Mouse (Mus musculus) neural tube, embryonic 13.5 days (tissue): ENCODE results near the gene Bcas3. TPM values are rescaled to one million over a fixed set of nuclear protein-coding genes. Genes with fewer than 3 reads are reported as not detected.

Source experiments
- ATAC-seq: fragments of 200-750 bp; cut with Nextera tagmentation; 2 replicates; pipeline ENCODE4 v1.8.0; 2017; ENCODE audit warnings: low read depth, mild to moderate bottlenecking, moderate TSS enrichment, moderate library complexity
- H3K27ac ChIP-seq: fragments of 300-500 bp; sonication (generic); replicated peaks from 2 replicates; pipeline ENCODE4 v1.5.1; 2015; ENCODE audit warnings: moderate library complexity, mild to moderate bottlenecking, inconsistent platforms
- H3K27me3 ChIP-seq: fragments of 300-500 bp; sonication (generic); 2 replicates; pipeline ENCODE4 v1.6.1; 2015; ENCODE audit warnings: mild to moderate bottlenecking, inconsistent platforms
- H3K36me3 ChIP-seq: fragments of 300-500 bp; sonication (generic); 2 replicates; pipeline ENCODE4 v1.6.1; 2015; ENCODE audit warnings: mild to moderate bottlenecking, inconsistent platforms
- H3K4me1 ChIP-seq: fragments of 300-500 bp; sonication (generic); replicated peaks from 2 replicates; pipeline ENCODE4 v1.6.1; 2015; ENCODE audit warnings: inconsistent platforms
- H3K4me2 ChIP-seq: fragments of 300-500 bp; sonication (generic); 2 replicates; pipeline ENCODE4 v1.6.1; 2015; ENCODE audit warnings: inconsistent platforms, mild to moderate bottlenecking, moderate library complexity
- H3K4me3 ChIP-seq: fragments of 300-500 bp; sonication (generic); 2 replicates; pipeline ENCODE4 v1.5.1; 2015; ENCODE audit warnings: mild to moderate bottlenecking, inconsistent platforms
- H3K9ac ChIP-seq: fragments of 300-500 bp; sonication (generic); 2 replicates; pipeline ENCODE4 v1.6.1; 2015; ENCODE audit warnings: moderate library complexity, mild to moderate bottlenecking, inconsistent platforms
- H3K9me3 ChIP-seq: fragments of 300-500 bp; sonication (generic); 2 replicates; pipeline ENCODE4 v1.6.1; 2016; ENCODE audit warnings: inconsistent platforms
- WGBS: fragments of 180-500 bp; shearing (Covaris S2); methylation state at CpG from one replicate; pipeline ENCODE4 v1.1.7; 2015; 5-methylcytosine and 5-hydroxymethylcytosine counted together
- polyA plus RNA-seq: library from polyadenylated mRNA; unstranded; fragments of >200 nt; fragmentation: Nextera tagmentation; extraction: Ambion mirVana; gene quantifications from 2 replicates; pipeline ENCODE4 v1.2.1, GENCODE M21; 2015

Gene Bcas3
- polyA plus RNA-seq, 1 experiment from 2014 or later = 37.7 TPM

GRCm38 (mm10) chr11:85811676-85812075 lies 458.7 kb downstream of the Bcas3 start:
- H3K4me2 ChIP-seq = no peak overlapping the region
- H3K4me3 ChIP-seq = no peak overlapping the region
- H3K9ac ChIP-seq = no peak overlapping the region
- ATAC-seq = no peak
- WGBS = 92% methylated on average over 5 of the region's 5 CpGs
- no peak overlapping the region for H3K27ac ChIP-seq
- peaks cover 20% of the 10 kb centered on the region for H3K4me1 ChIP-seq
- H3K9me3 ChIP-seq = no peaks in the 10 kb centered on the region
- H3K36me3 ChIP-seq = no peaks in the 10 kb centered on the region
- no peaks in the 10 kb centered on the region for H3K27me3 ChIP-seq

- Histone ChIP-seq H3K36me3 (no peaks in the 10 kb centered on the region), H3K9ac (no peak overlapping the region), H3K4me1 (peaks cover 20% of the 10 kb centered on the region), H3K9me3 (no peaks in the 10 kb centered on the region), H3K27me3 (no peaks in the 10 kb centered on the region), H3K4me2 (no peak overlapping the region), H3K4me3 (no peak overlapping the region), H3K27ac (no peak overlapping the region)
- no peak for ATAC-seq
- 87% methylated on average over 12 of the region's 12 CpGs for WGBS
These were observed 459.4 kb downstream of the Bcas3 start for GRCm38 (mm10) chr11:85812201-85812966.

GRCm38 (mm10) chr11:85814678-85815077 lies 461.7 kb downstream of the Bcas3 start:
- no peak for ATAC-seq
- 35% methylated on average over 4 of the region's 4 CpGs for WGBS

GRCm38 (mm10) chr11:85816471-85816870 lies 463.5 kb downstream of the Bcas3 start:
- no peaks in the 10 kb centered on the region for H3K36me3 ChIP-seq
- no peak for ATAC-seq
- no peak overlapping the region for H3K9ac ChIP-seq
- H3K27ac ChIP-seq = no peak overlapping the region
- H3K27me3 ChIP-seq = no peaks in the 10 kb centered on the region
- no peaks in the 10 kb centered on the region for H3K9me3 ChIP-seq
- H3K4me1 ChIP-seq = peaks cover 26% of the 10 kb centered on the region
- 77% methylated on average over 5 of the region's 5 CpGs for WGBS
- no peak overlapping the region for H3K4me3 ChIP-seq
- no peak overlapping the region for H3K4me2 ChIP-seq

More at GRCm38 (mm10) chr11:85814678-85815077, 461.7 kb downstream of the Bcas3 start:
- Histone ChIP-seq H3K36me3 (no peaks in the 10 kb centered on the region), H3K4me1 (peaks cover 23% of the 10 kb centered on the region), H3K9ac (no peak overlapping the region), H3K4me2 (no peak overlapping the region), H3K4me3 (no peak overlapping the region), H3K27ac (no peak overlapping the region), H3K27me3 (no peaks in the 10 kb centered on the region), H3K9me3 (no peaks in the 10 kb centered on the region)

GRCm38 (mm10) chr11:85818401-85818800 lies 465.4 kb downstream of the Bcas3 start:
- Histone ChIP-seq H3K27me3 (peaks cover 3% of the 10 kb centered on the region; the same call in 1 of the 2 replicates), H3K9me3 (no peaks in the 10 kb centered on the region), H3K27ac (no peak overlapping the region), H3K36me3 (no peaks in the 10 kb centered on the region), H3K4me2 (no peak overlapping the region), H3K9ac (no peak overlapping the region), H3K4me1 (peaks cover 26% of the 10 kb centered on the region), H3K4me3 (no peak overlapping the region)
- no peak for ATAC-seq
- WGBS = 85% methylated on average over 3 of the region's 3 CpGs

DNA sequence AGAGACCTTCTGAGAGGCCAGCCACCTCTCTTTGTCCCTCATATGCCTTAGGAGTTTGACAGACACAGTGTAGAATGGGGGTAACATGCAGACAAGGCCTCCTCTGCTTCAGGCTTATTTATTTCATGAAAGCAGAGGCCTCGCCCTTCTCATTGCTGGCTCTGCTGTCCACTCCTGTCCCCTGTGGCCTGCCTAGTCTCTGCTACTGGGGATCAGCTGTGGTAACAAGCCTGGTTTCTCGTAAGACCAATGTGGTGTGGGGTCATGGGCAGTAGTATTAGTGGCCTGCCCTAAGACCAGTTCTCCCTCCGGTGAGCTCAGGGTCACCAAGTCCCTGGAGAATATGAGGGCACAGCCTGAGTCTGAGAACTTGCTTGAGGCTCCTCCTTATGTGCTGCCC lies 468.0 kb downstream of the Bcas3 start:
- H3K4me3 ChIP-seq = no peak overlapping the region
- WGBS = 80% methylated on average over 3 of the region's 3 CpGs
- no peak overlapping the region for H3K27ac ChIP-seq
- no peaks in the 10 kb centered on the region for H3K36me3 ChIP-seq
- peaks cover 10% of the 10 kb centered on the region; the same call in 1 of the 2 replicates for H3K4me1 ChIP-seq
- H3K27me3 ChIP-seq = peaks cover 27% of the 10 kb centered on the region
- H3K9me3 ChIP-seq = no peaks in the 10 kb centered on the region
- no peak overlapping the region for H3K9ac ChIP-seq
- no peak overlapping the region for H3K4me2 ChIP-seq
- no peak for ATAC-seq

GRCm38 (mm10) chr11:85821659-85822058 lies 468.7 kb downstream of the Bcas3 start:
- H3K4me1 ChIP-seq = peaks cover 10% of the 10 kb centered on the region; the same call in 1 of the 2 replicates
- H3K9ac ChIP-seq = no peak overlapping the region
- peaks cover 34% of the 10 kb centered on the region for H3K27me3 ChIP-seq
- no peaks in the 10 kb centered on the region for H3K9me3 ChIP-seq
- WGBS = 79% methylated on average over 9 of the region's 9 CpGs
- ATAC-seq = no peak
- no peak overlapping the region for H3K4me2 ChIP-seq
- no peaks in the 10 kb centered on the region for H3K36me3 ChIP-seq
- no peak overlapping the region for H3K27ac ChIP-seq
- no peak overlapping the region for H3K4me3 ChIP-seq

DNA sequence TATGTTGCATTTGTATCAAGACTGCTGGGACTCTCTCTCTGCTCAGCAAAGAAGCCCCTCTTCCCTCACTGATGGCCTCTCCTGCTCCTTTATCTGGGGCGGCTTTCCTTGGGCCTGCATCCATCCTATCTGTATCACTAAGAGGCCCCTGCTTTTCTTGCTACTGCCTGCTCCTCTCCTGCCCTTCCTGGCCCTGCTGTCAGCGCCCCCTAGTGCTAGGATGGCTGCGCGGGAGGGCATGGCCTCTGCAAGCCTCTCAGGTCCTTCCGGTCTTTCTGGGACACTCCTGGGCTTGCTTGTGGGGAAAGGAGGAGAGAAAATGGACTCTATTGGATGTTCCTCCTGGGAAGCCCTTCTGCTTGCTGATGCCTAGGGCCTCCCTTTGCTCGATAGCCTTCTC lies 470.2 kb downstream of the Bcas3 start:
- no peak overlapping the region for H3K9ac ChIP-seq
- peaks cover 19% of the 10 kb centered on the region for H3K4me1 ChIP-seq
- H3K27me3 ChIP-seq = peaks cover 50% of the 10 kb centered on the region
- no peak overlapping the region for H3K27ac ChIP-seq
- no peaks in the 10 kb centered on the region for H3K9me3 ChIP-seq
- H3K4me2 ChIP-seq = no peak overlapping the region
- no peak for ATAC-seq
- H3K4me3 ChIP-seq = no peak overlapping the region
- no peaks in the 10 kb centered on the region for H3K36me3 ChIP-seq
- WGBS = 16% methylated on average over 6 of the region's 6 CpGs

GRCm38 (mm10) chr11:85823794-85824193 lies 470.8 kb downstream of the Bcas3 start:
- H3K4me3 ChIP-seq = no peak overlapping the region
- no peak overlapping the region for H3K27ac ChIP-seq
- no peak for ATAC-seq
- H3K4me1 ChIP-seq = peaks cover 19% of the 10 kb centered on the region
- no peaks in the 10 kb centered on the region for H3K36me3 ChIP-seq
- 89% methylated on average over 4 of the region's 4 CpGs for WGBS
- peaks cover 56% of the 10 kb centered on the region for H3K27me3 ChIP-seq
- H3K4me2 ChIP-seq = no peak overlapping the region
- no peaks in the 10 kb centered on the region for H3K9me3 ChIP-seq
- H3K9ac ChIP-seq = no peak overlapping the region

GRCm38 (mm10) chr11:85825031-85825430 lies 472.1 kb downstream of the Bcas3 start:
- peaks cover 68% of the 10 kb centered on the region for H3K27me3 ChIP-seq
- H3K27ac ChIP-seq = no peak overlapping the region
- H3K4me3 ChIP-seq = no peak overlapping the region
- 66% methylated on average over 10 of the region's 10 CpGs for WGBS
- H3K9me3 ChIP-seq = no peaks in the 10 kb centered on the region
- no peak overlapping the region for H3K4me2 ChIP-seq
- no peak for ATAC-seq
- no peaks in the 10 kb centered on the region for H3K36me3 ChIP-seq
- H3K9ac ChIP-seq = no peak overlapping the region
- H3K4me1 ChIP-seq = peaks cover 22% of the 10 kb centered on the region

DNA sequence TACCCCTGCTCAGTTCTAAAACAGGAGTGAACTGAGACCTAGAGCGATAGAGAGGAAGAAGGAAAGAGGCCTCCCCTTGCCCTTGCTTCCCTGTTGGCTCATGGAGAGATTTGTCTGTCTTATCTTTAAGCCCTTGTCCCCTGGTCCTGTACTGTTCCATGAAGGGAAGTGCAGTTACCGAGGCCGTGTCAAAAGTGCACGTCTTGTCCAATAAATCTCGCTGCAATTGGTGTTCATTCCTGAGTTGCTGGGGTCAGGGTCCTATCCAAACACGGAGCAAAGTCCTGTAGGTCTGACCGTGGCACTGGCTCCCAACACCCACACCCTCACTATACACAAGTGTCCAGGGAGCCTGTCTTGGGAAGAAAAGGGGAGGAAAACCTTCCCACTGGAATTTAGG lies 472.9 kb downstream of the Bcas3 start:
- 67% methylated on average over 7 of the region's 7 CpGs for WGBS

GRCm38 (mm10) chr11:85827342-85827741 lies 474.4 kb downstream of the Bcas3 start:
- no peak overlapping the region for H3K27ac ChIP-seq
- no peaks in the 10 kb centered on the region for H3K9me3 ChIP-seq
- H3K27me3 ChIP-seq = peaks cover 91% of the 10 kb centered on the region
- 23% methylated on average over 9 of the region's 9 CpGs for WGBS
- H3K9ac ChIP-seq = no peak overlapping the region
- H3K36me3 ChIP-seq = no peaks in the 10 kb centered on the region
- no peak overlapping the region for H3K4me2 ChIP-seq
- no peak for ATAC-seq
- no peak overlapping the region for H3K4me3 ChIP-seq
- peaks cover 42% of the 10 kb centered on the region for H3K4me1 ChIP-seq

More for the DNA sequence above, 472.9 kb downstream of the Bcas3 start:
- H3K4me3 ChIP-seq = no peak overlapping the region
- peaks cover 76% of the 10 kb centered on the region for H3K27me3 ChIP-seq
- H3K4me1 ChIP-seq = peaks cover 30% of the 10 kb centered on the region
- ATAC-seq = no peak
- no peaks in the 10 kb centered on the region for H3K9me3 ChIP-seq
- H3K4me2 ChIP-seq = no peak overlapping the region
- no peak overlapping the region for H3K9ac ChIP-seq
- H3K27ac ChIP-seq = no peak overlapping the region
- H3K36me3 ChIP-seq = no peaks in the 10 kb centered on the region
